Mouse (Mus musculus): ENCODE results near the gene Olfr319. TPM values are rescaled to one million over a fixed set of nuclear protein-coding genes. Genes with fewer than 3 reads are reported as not detected.
"Not testable (repeated sequence)": the region's sequence is repeated elsewhere in the genome, so short reads cannot be mapped to it uniquely, and the experiment has no call there.

Gene Olfr319
- total and polyA plus RNA-seq, 3 experiments, result not detected

- no peaks in the 10 kb centered on the region for H3K4me1 ChIP-seq (ENCODE audit: control insufficient read depth in 1 of 2, insufficient read depth in 2 of 2)
- peaks cover 48% of the 10 kb centered on the region for H3K27me3 ChIP-seq (replicated peaks)
- DNase-seq (ENCODE audit: extremely low read depth), result no peak
- H3K36me3 ChIP-seq (replicated peaks in 1 of 2; ENCODE audit: control insufficient read depth in 1 of 2, insufficient read depth in 1 of 2, low read length in 1 of 2), result no peaks in the 10 kb centered on the region
- no peak within 1 kb of the TSS for H3K9ac ChIP-seq (ENCODE audit: insufficient read depth, low read depth)
- TF ChIP-seq USF1 (IDR thresholded peaks at IDR 0.05; ENCODE audit: low read depth, low read length) (no peak), SMC3 (IDR thresholded peaks at IDR 0.05; ENCODE audit: low read depth, low read length) (no peak), SIN3A (IDR thresholded peaks at IDR 0.05; ENCODE audit: low read length) (no peak), ZNF384 (IDR thresholded peaks at IDR 0.05; ENCODE audit: low read depth, low read length) (no peak), MAX (IDR thresholded peaks at IDR 0.05; ENCODE audit: low read length) (no peak), TBP (conservative IDR thresholded peaks at IDR 0.05; ENCODE audit: low read depth, low read length) (no peak), CHD2 (IDR thresholded peaks at IDR 0.05; ENCODE audit: low read length) (no peak), ZMIZ1 (IDR thresholded peaks at IDR 0.05; ENCODE audit: low read depth, low read length) (no peak), JUN (IDR thresholded peaks at IDR 0.05; ENCODE audit: insufficient read depth, low read depth, low read length) (no peak), MYC (IDR thresholded peaks at IDR 0.05; ENCODE audit: low read depth, low read length) (no peak), POLR2A (IDR thresholded peaks at IDR 0.05; ENCODE audit: low read depth, low read length) (no peak), MEF2A (IDR thresholded peaks at IDR 0.05; ENCODE audit: borderline replicate concordance, low read depth, low read length) (no peak), NRF1 (IDR thresholded peaks at IDR 0.05; ENCODE audit: low read depth, low read length) (no peak), KAT2A (IDR thresholded peaks at IDR 0.05; ENCODE audit: insufficient replicate concordance, low read length) (no peak), ELF1 (IDR thresholded peaks at IDR 0.05; ENCODE audit: low read depth, low read length) (no peak), ZC3H11A (IDR thresholded peaks at IDR 0.05; ENCODE audit: low read depth, low read length) (no peak), JUND (conservative IDR thresholded peaks at IDR 0.05; ENCODE audit: low read depth, low read length) (no peak), POLR2AphosphoS2 (IDR thresholded peaks at IDR 0.05; ENCODE audit: low read depth, low read length) (no peak), RAD21 (IDR thresholded peaks at IDR 0.05; ENCODE audit: low read depth, low read length) (no peak), BHLHE40 (IDR thresholded peaks at IDR 0.05; ENCODE audit: low read depth, low read length) (no peak)
- H3K4me3 ChIP-seq (replicated peaks in 1 of 3; ENCODE audit: low read depth in 2 of 3, low read length in 2 of 3, poor library complexity in 1 of 3), result no peak within 1 kb of the TSS
- H3K79me2 ChIP-seq (replicated peaks; ENCODE audit: control insufficient read depth, extremely low read depth, insufficient read depth, poor library complexity, severe bottlenecking), result no peaks in the 10 kb centered on the region
- no peak within 1 kb of the TSS for H3K27ac ChIP-seq (ENCODE audit: insufficient read depth, low read depth)
- peaks cover 2% of the 10 kb centered on the region for H3K9me3 ChIP-seq (replicated peaks; ENCODE audit: low read length)
- no peak within 1 kb of the TSS for H3K4me2 ChIP-seq (ENCODE audit: insufficient read depth, low read depth, poor library complexity, severe bottlenecking)
- in situ Hi-C loops (cut with MboI; ENCODE audit: low pct_ligation_motif_present, low pct_unique_long_range_greater_than_20kb, low sequenced_read_pairs), result no loop called here
- dilution Hi-C loops (cut with MboI; ENCODE audit: extremely low pct_ligation_motif_present, extremely low pct_unique_long_range_greater_than_20kb, low sequenced_read_pairs), result no loop called here
These were observed 25.0 kb downstream of the Olfr319 start, which contains the start of gene Olfr318 for GRCm38 (mm10) chr11:58723914-58724313. TSS of gene Olfr318 (minus strand) at chr11:58724014.

- in situ Hi-C loops (cut with MboI; ENCODE audit: low pct_ligation_motif_present, low pct_unique_long_range_greater_than_20kb, low sequenced_read_pairs); H3K36me3 ChIP-seq (replicated peaks in 1 of 2; ENCODE audit: control insufficient read depth in 1 of 2, insufficient read depth in 1 of 2, low read length in 1 of 2); H3K9me3 ChIP-seq (replicated peaks; ENCODE audit: low read length); H3K9ac ChIP-seq (ENCODE audit: insufficient read depth, low read depth); H3K4me3 ChIP-seq (replicated peaks in 1 of 3; ENCODE audit: low read depth in 2 of 3, low read length in 2 of 3, poor library complexity in 1 of 3); H3K4me1 ChIP-seq (ENCODE audit: control insufficient read depth in 1 of 2, insufficient read depth in 2 of 2); DNase-seq (ENCODE audit: extremely low read depth); H3K27ac ChIP-seq (ENCODE audit: insufficient read depth, low read depth); dilution Hi-C loops (cut with MboI; ENCODE audit: extremely low pct_ligation_motif_present, extremely low pct_unique_long_range_greater_than_20kb, low sequenced_read_pairs); H3K79me2 ChIP-seq (replicated peaks; ENCODE audit: control insufficient read depth, extremely low read depth, insufficient read depth, poor library complexity, severe bottlenecking); H3K4me2 ChIP-seq (ENCODE audit: insufficient read depth, low read depth, poor library complexity, severe bottlenecking): not testable (repeated sequence)
- H3K27me3 ChIP-seq (replicated peaks), result peaks cover 43% of the 10 kb centered on the region
These were observed 29.1 kb downstream of the Olfr319 start for GRCm38 (mm10) chr11:58727896-58728650.
